Mouse (Mus musculus) kidney, embryonic 16.5 days (tissue): ENCODE measurements around the gene Phlpp1. TPM values are rescaled to one million over a fixed set of nuclear protein-coding genes. Genes with fewer than 3 reads are reported as not detected.
A peak's percentile ranks its signal among the peaks of the same experiment; 100 is the strongest.

Source experiments
- ATAC-seq: fragments of 200-750 bp; cut with Nextera tagmentation; 2 replicates; pipeline ENCODE4 v1.8.0; 2017; ENCODE audit warnings: moderate TSS enrichment; ENCODE audit not compliant: low FRiP score, low TSS enrichment
- H3K27ac ChIP-seq: fragments of 300-500 bp; sonication (generic); 2 replicates; pipeline ENCODE4 v1.5.1; 2014; ENCODE audit warnings: low read length
- H3K27me3 ChIP-seq: fragments of 300-500 bp; sonication (generic); 2 replicates; pipeline ENCODE4 v1.6.1; 2014; ENCODE audit warnings: low read length, control low read depth, mixed read lengths; ENCODE audit not compliant: insufficient read depth
- H3K36me3 ChIP-seq: fragments of 300-500 bp; sonication (generic); 2 replicates; pipeline ENCODE4 v1.6.1; 2014; ENCODE audit warnings: low read length, control low read depth, mixed read lengths; ENCODE audit not compliant: insufficient read depth
- H3K4me1 ChIP-seq: fragments of 300-500 bp; sonication (generic); 2 replicates; pipeline ENCODE4 v1.6.1; 2014; ENCODE audit warnings: low read length, control low read depth, mixed read lengths; ENCODE audit not compliant: insufficient read depth
- H3K4me2 ChIP-seq: fragments of 300-500 bp; sonication (generic); replicated peaks from 2 replicates; pipeline ENCODE4 v1.6.1; 2014; ENCODE audit warnings: low read depth, low read length
- H3K4me3 ChIP-seq: fragments of 300-500 bp; sonication (generic); 2 replicates; pipeline ENCODE4 v1.5.1; 2014; ENCODE audit warnings: mild to moderate bottlenecking, low read length
- H3K9ac ChIP-seq: fragments of 300-500 bp; sonication (generic); replicated peaks from 2 replicates; pipeline ENCODE4 v1.6.1; 2014; ENCODE audit warnings: low read length
- H3K9me3 ChIP-seq: fragments of 300-500 bp; sonication (generic); 2 replicates; pipeline ENCODE4 v1.6.1; 2016; ENCODE audit warnings: low read length, control low read depth
- WGBS: fragments of 180-500 bp; shearing (Covaris S2); extraction: QIAGEN DNeasy Blood & Tissue Kit; methylation state at CpG from one replicate; pipeline ENCODE4 v1.1.7; 2014; 5-methylcytosine and 5-hydroxymethylcytosine counted together
- polyA plus RNA-seq: library from polyadenylated mRNA; unstranded; fragments of >200 nt; fragmentation: Nextera tagmentation; extraction: Ambion mirVana; gene quantifications from 2 replicates; pipeline ENCODE4 v1.2.1, GENCODE M21; 2015

Gene Phlpp1
- polyA plus RNA-seq, 1 experiment from 2014 or later, result 3.0 TPM

GRCm38 (mm10) chr1:106174598-106174997 lies 3.0 kb downstream of the Phlpp1 start:
- ATAC-seq, result no peak
- Histone ChIP-seq H3K36me3 (no peaks in the 10 kb centered on the region), H3K4me1 (peaks cover 29% of the 10 kb centered on the region), H3K4me2 (peak overlapping the region; percentile 82), H3K9me3 (no peaks in the 10 kb centered on the region), H3K4me3 (no peak overlapping the region), H3K27ac (no peak overlapping the region), H3K27me3 (no peaks in the 10 kb centered on the region), H3K9ac (no peak overlapping the region)

- peak overlapping the region; percentile 3; the same call in 1 of the 2 replicates for H3K4me3 ChIP-seq
- peak overlapping the region; percentile 33; the same call in 1 of the 2 replicates for H3K4me2 ChIP-seq
- no peaks in the 10 kb centered on the region for H3K36me3 ChIP-seq
- no peaks in the 10 kb centered on the region for H3K27me3 ChIP-seq
- H3K27ac ChIP-seq, result no peak overlapping the region
- H3K4me1 ChIP-seq, result peaks cover 29% of the 10 kb centered on the region
- no peak for ATAC-seq
- no peaks in the 10 kb centered on the region for H3K9me3 ChIP-seq
- WGBS, result 57% methylated on average over 3 of the region's 3 CpGs
- H3K9ac ChIP-seq, result no peak overlapping the region
Measured at GRCm38 (mm10) chr1:106175360-106175759, 3.8 kb downstream of the Phlpp1 start.

DNA sequence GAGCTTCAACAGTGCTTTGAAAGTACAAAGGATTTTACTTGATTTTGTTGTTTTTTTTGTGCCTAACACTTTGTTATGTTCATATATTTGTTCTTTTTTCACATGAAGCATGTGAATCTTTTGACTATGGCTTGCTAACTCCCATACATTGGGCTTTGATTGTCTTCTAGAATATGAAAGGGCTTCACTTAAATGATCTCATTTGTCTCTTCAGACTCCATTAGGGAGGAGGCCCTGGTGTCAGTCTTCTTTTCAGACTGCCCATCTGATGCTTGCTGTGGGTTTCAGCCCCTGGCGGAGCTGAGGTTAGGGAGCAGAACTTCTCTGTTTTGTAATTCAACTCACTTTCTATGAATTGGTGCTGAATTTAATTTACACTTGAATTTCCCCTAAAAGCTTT lies 5.2 kb downstream of the Phlpp1 start:
- Histone ChIP-seq H3K27ac (no peak overlapping the region), H3K36me3 (no peaks in the 10 kb centered on the region), H3K4me1 (peaks cover 23% of the 10 kb centered on the region), H3K9me3 (no peaks in the 10 kb centered on the region), H3K4me3 (no peak overlapping the region), H3K27me3 (no peaks in the 10 kb centered on the region), H3K4me2 (no peak overlapping the region), H3K9ac (no peak overlapping the region)
- WGBS, result 74% methylated on average over 1 of the region's 1 CpGs
- ATAC-seq, result no peak

- Histone ChIP-seq H3K4me2 (no peak overlapping the region), H3K36me3 (no peaks in the 10 kb centered on the region), H3K9me3 (no peaks in the 10 kb centered on the region), H3K27ac (no peak overlapping the region), H3K9ac (no peak overlapping the region), H3K27me3 (no peaks in the 10 kb centered on the region), H3K4me1 (peaks cover 23% of the 10 kb centered on the region), H3K4me3 (no peak overlapping the region)
- ATAC-seq, result no peak
- WGBS, result 65% methylated on average over 8 of the region's 8 CpGs
Measured at GRCm38 (mm10) chr1:106177868-106178790, 6.6 kb downstream of the Phlpp1 start.

- no peaks in the 10 kb centered on the region for H3K36me3 ChIP-seq
- no peak overlapping the region for H3K27ac ChIP-seq
- H3K27me3 ChIP-seq, result no peaks in the 10 kb centered on the region
- no peaks in the 10 kb centered on the region for H3K9me3 ChIP-seq
- WGBS, result 96% methylated on average over 2 of the region's 2 CpGs
- H3K4me1 ChIP-seq, result peaks cover 2% of the 10 kb centered on the region; the same call in 1 of the 2 replicates
- no peak overlapping the region for H3K9ac ChIP-seq
- H3K4me2 ChIP-seq, result no peak overlapping the region
- H3K4me3 ChIP-seq, result no peak overlapping the region
- ATAC-seq, result no peak
Measured at GRCm38 (mm10) chr1:106183701-106184100, 12.1 kb downstream of the Phlpp1 start.

GRCm38 (mm10) chr1:106184780-106185460 lies 13.4 kb downstream of the Phlpp1 start:
- ATAC-seq, result no peak
- no peak overlapping the region for H3K4me3 ChIP-seq
- no peaks in the 10 kb centered on the region for H3K27me3 ChIP-seq
- no peak overlapping the region for H3K4me2 ChIP-seq
- no peaks in the 10 kb centered on the region for H3K9me3 ChIP-seq
- H3K4me1 ChIP-seq, result peaks cover 2% of the 10 kb centered on the region; the same call in 1 of the 2 replicates
- no peak overlapping the region for H3K27ac ChIP-seq
- H3K36me3 ChIP-seq, result no peaks in the 10 kb centered on the region
- H3K9ac ChIP-seq, result no peak overlapping the region
- WGBS, result 57% methylated on average over 4 of the region's 4 CpGs

- Histone ChIP-seq H3K4me3 (no peak overlapping the region), H3K27ac (no peak overlapping the region), H3K4me2 (no peak overlapping the region), H3K4me1 (peaks cover 2% of the 10 kb centered on the region; the same call in 1 of the 2 replicates), H3K36me3 (no peaks in the 10 kb centered on the region), H3K9ac (no peak overlapping the region), H3K9me3 (no peaks in the 10 kb centered on the region), H3K27me3 (no peaks in the 10 kb centered on the region)
- 64% methylated on average over 2 of the region's 2 CpGs for WGBS
- no peak for ATAC-seq
Measured at GRCm38 (mm10) chr1:106185461-106185924, 13.9 kb downstream of the Phlpp1 start.

GRCm38 (mm10) chr1:106186062-106186461 lies 14.5 kb downstream of the Phlpp1 start:
- no peak overlapping the region for H3K9ac ChIP-seq
- H3K27ac ChIP-seq, result no peak overlapping the region
- no peaks in the 10 kb centered on the region for H3K9me3 ChIP-seq
- WGBS, result 33% methylated on average over 2 of the region's 2 CpGs
- peaks cover 2% of the 10 kb centered on the region; the same call in 1 of the 2 replicates for H3K4me1 ChIP-seq
- H3K27me3 ChIP-seq, result no peaks in the 10 kb centered on the region
- no peak overlapping the region for H3K4me3 ChIP-seq
- H3K4me2 ChIP-seq, result no peak overlapping the region
- no peak for ATAC-seq
- no peaks in the 10 kb centered on the region for H3K36me3 ChIP-seq

GRCm38 (mm10) chr1:106187480-106187879 lies 15.9 kb downstream of the Phlpp1 start:
- H3K9ac ChIP-seq, result no peak overlapping the region
- H3K4me2 ChIP-seq, result no peak overlapping the region
- H3K27ac ChIP-seq, result no peak overlapping the region
- no peaks in the 10 kb centered on the region for H3K9me3 ChIP-seq
- peaks cover 6% of the 10 kb centered on the region; the same call in 1 of the 2 replicates for H3K4me1 ChIP-seq
- ATAC-seq, result no peak
- no peak overlapping the region for H3K4me3 ChIP-seq
- no peaks in the 10 kb centered on the region for H3K27me3 ChIP-seq
- no peaks in the 10 kb centered on the region for H3K36me3 ChIP-seq

GRCm38 (mm10) chr1:106188756-106189155 lies 17.2 kb downstream of the Phlpp1 start:
- H3K4me2 ChIP-seq, result no peak overlapping the region
- no peak overlapping the region for H3K27ac ChIP-seq
- no peak overlapping the region for H3K4me3 ChIP-seq
- ATAC-seq, result no peak
- no peaks in the 10 kb centered on the region for H3K9me3 ChIP-seq
- H3K27me3 ChIP-seq, result no peaks in the 10 kb centered on the region
- WGBS, result 96% methylated on average over 3 of the region's 3 CpGs
- peaks cover 18% of the 10 kb centered on the region for H3K4me1 ChIP-seq
- no peaks in the 10 kb centered on the region for H3K36me3 ChIP-seq
- H3K9ac ChIP-seq, result no peak overlapping the region
